Mouse (Mus musculus): Measurements from ENCODE around the gene Rap1gds1.

Rap1gds1 gene

DNA sequence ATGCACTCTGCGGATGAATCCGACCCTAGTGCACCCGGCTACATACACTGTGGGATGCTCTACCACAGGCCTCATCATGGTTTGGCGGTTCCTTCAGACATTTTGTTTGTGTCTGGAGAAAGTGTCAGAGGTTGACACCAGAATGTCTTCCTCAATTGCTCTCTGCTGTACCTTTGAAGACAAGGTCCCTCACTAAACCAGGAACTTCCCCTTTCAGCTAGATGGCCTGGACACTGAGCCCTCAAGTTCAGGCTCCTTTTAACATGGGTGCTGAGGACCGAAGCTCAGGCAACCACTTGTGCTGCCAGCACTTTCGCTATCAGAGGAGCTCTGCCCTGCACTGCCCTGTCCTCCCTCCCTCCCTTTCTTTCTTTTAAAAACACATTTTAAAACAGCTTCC is 92.8 kb downstream of the Rap1gds1 start:
- POLR2A ChIA-PET: interaction anchor here in 1 of 4 experiments (0.7 kb wide), 1 partner anchor 176 kb away, joined by 3 read pairs; no protein-coding TSS in a partner anchor
- CTCF ChIA-PET: no interaction called here

DNA sequence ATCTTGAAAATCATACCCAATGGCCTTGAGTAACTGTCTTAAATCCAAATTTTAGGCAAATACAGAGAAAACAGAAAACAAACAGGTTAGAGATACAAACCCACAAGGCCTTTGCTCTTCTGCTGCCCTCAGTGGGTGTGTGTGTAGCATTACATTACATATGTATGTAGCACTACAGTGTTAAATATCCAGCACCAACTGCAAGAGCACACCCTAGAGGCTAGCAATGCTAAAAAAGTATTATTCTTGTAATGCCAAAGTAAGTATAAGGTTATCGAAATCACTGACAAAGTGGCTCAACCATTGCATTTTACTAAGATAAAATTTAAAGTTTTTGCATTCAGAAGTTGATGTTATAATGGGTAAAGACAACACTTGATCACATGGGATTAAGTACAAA is 97.6 kb downstream of the Rap1gds1 start:
- POLR2A ChIA-PET: no interaction called here
- CTCF ChIA-PET: no interaction called here

DNA sequence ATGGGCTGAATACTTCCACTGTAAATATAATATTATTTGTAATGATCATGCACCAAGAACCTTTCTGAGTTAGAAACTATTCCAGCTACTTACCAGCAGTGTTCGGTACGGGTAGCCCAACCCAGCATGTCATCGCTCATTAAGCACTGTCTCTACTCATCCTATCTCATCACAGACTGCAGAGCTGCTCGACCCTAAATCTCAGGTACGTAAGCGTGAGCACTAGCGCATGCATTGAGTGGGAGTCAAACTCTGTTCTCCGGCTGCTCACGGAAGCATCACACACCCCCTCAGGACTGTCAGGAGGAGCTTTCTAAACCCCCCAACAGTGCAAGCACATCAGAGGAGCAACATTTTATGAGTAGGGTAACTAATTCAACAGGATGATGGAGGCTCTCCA is 107.4 kb downstream of the Rap1gds1 start:
- POLR2A ChIA-PET: interaction anchor here in 1 of 4 experiments (0.8 kb wide), 1 partner anchor 9 kb away, joined by 3 read pairs; no protein-coding TSS in a partner anchor
- CTCF ChIA-PET: no interaction called here

DNA sequence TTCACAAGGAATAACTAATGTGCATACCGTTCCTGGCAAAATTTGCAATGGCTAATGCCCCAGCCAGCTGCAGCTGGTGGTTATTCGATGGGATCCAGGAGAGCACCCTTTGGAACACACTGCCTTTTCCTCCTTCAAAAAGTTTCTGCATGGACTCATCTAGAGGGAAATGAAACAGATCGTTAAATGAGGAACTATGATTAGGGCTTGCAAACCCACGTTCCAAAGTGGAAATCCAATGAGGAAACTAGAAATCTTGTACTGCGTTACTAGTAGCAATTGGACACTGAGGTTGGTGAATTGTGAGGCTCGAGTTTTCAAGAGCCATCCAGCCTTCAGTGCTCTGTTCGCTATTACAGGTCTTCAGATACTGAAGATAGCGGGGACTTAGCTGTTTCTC is 116.5 kb downstream of the Rap1gds1 start:
- ChIA-PET POLR2A (interaction anchor here in 1 of 4 experiments (1.4 kb wide), 1 partner anchor 9 kb away, joined by 3 read pairs; no protein-coding TSS in a partner anchor), CTCF (interaction anchor here in 1 of 4 experiments (0.6 kb wide), 1 partner anchor 178 kb away, joined by 3 read pairs; no protein-coding TSS in a partner anchor)

DNA sequence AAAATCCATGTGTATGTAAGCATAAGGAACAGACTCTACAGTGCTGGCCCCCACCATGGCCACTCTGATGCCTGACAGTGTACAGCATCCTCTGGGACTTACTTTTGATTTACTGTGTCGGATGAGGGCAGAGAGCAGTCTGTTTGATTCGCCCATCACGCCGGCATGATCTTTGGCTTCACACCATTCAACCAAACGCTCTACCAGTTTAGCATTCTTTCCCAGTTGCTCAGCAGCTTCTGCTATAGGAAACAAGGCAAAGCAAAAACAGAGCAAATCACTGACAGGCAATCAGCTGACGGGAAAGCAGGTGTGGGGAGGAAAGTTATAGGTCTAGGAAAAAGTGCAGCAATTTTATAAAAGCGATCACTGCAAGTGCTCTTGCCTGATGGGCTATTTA is 119.8 kb downstream of the Rap1gds1 start:
- CTCF ChIA-PET: no interaction called here
- POLR2A ChIA-PET: no interaction called here

DNA sequence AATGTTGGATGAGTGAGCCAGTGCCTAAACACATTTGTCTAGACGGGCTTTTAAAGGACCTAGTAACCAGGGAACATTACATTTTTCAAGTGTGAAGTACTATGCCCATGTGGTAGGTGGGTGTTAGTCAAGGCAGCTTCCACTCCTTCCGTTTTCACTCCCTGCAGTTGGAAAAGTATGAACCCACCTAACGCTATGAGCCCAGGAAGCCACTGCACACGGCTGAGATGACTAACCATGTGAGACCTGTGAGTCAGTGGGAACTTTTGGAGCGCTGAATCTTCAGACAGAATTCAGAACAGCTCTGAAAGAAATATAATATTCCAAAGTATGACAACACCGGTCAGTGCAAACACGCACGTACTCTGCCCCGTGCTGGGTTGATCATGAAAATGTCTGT is 125.9 kb downstream of the Rap1gds1 start:
- ChIA-PET CTCF (no interaction called here), POLR2A (no interaction called here)

DNA sequence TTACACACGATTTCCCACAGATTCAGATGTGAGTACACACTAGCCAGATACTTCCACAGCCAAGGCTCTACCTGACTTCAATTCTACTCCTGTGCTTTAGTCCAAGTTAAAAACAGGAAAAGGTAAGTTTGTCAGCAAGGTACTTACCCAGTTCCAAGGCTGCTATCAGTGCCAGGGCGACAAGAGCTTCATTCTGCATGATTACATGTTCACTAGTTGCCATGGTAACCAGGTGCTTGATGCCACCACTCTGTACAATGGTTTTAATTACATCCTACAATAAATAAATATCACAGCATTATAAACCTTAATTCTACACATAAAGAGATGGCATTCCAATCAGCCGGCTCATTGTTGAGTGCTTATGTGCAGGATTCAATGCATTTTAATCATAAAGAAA is 129.5 kb downstream of the Rap1gds1 start:
- ChIA-PET POLR2A (no interaction called here), CTCF (no interaction called here)

DNA sequence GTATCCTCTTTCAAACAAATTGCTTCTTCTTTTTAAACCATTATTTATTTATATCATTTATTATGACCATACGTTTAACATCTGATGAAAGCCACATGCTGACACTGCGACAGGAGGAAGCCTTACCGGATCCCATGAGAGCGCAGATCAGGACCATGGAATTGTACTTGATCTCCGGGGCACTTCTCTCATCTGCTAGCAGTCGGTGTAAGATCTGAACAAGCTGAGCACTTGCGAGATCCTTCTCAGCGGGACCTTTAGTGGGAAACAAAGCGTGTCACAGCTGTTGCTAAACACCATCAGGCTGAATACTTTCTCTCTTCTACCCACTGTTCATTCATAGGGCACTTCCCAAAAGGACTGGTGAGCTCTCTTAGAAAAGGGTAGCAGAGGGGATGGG is 133.4 kb downstream of the Rap1gds1 start:
- POLR2A ChIA-PET: no interaction called here
- CTCF ChIA-PET: no interaction called here

DNA sequence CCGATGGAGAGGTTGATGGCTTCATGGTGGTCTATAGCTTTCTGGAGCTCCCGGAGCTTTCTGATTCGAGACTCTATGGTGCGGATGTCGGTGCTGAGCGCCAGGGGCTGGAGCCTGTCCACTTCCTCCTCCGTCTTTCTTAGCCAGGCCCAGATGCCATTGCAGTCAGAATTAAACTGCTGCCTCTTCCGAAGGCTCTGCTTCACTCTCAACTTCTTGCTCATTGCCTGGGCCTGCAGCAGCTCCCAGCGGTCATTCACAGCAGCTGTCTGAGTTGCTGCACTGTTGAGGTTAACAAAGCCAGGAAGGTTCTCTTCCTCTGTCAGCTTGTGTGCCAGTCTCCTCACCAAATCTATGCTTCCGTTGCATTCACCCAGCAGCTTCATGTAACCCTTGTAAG is 137.8 kb downstream of the Rap1gds1 start:
- ChIA-PET POLR2A (no interaction called here), CTCF (no interaction called here)

DNA sequence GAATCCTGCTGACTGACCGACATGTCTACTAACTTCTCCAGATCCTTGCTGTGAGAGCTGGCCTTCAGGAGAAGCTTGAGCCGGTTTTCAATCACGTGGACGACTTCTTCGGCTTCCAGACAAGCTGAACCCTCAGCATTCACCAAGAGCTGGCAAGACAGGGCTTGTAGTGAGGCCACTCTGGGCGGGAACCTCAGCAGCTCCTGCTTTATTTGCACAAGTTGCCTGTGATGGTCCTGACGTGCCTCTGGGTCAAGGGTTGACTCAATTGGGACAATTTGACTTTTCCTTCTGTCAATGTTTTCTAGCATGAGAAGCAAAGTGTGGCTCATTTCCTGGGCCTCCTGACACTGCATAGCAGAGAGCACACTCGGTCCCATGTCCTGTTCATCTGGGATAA is 138.2 kb downstream of the Rap1gds1 start:
- POLR2A ChIA-PET: no interaction called here

DNA sequence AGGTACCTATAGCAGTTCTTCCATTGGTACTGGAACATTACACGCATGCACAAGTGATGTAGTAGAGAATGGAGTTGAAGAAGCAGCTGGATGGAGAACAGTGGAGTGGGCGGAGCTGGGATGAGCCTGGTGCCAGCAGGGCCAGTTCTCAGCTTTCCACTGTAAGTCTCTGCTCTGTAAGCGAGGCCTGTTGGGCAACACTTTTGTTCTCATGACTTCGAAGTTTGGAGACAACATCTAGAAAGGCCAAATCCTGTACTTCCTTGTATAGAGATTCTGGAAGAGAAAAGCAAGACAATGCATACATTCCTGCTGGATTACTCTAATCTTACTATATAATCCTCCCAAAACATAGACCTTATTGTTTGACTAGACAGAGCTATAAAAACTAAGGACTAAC is 147.6 kb downstream of the Rap1gds1 start:
- POLR2A ChIA-PET: interaction anchor here in 1 of 4 experiments (0.5 kb wide), 1 partner anchor 783 kb away, joined by 3 read pairs; no protein-coding TSS in a partner anchor
- CTCF ChIA-PET: no interaction called here

More for the DNA sequence above, 138.2 kb downstream of the Rap1gds1 start:
- CTCF ChIA-PET: no interaction called here

DNA sequence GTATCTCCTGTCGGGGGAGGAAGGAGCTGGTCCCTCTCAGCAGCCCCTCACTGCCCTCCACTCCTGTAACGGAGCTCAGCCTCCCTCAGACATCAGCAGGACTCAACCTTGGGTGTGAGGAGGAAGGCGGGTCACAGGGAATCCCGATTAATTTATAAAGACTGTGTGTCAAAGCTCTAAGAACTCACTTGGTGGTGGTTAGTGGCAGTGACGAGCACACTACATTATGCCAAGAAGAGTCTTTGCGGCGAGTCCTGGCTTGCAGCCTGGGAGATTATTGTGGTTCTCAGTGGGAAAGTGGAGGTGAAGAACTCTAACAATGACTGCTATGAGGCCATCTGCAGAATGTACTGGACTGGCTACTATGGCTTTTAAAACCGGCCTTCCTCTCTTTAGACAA is 148.8 kb downstream of the Rap1gds1 start:
- ChIA-PET CTCF (interaction anchor here in 1 of 4 experiments (0.6 kb wide), 1 partner anchor 183 kb away, joined by 3 read pairs; no protein-coding TSS in a partner anchor), POLR2A (no interaction called here)

DNA sequence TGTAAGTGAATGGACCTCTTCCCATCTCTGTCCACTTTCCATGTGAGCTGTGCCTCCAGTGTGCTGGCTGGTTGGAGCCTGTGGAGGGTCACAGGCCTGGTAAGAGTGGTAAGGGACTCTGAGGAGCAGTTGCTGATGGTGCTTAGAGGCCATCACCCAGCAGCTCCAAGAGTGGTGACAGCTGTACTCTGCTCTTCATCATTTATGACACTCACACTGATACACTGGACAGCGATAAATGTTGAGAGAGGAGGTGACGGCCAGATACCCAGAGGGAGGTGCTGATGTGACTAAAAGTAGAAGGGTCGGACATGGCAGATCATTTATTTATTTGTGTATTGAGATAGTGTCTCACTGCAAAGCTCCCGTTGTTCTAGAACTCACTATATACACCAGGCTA is 156.8 kb downstream of the Rap1gds1 start:
- CTCF ChIA-PET: no interaction called here
- POLR2A ChIA-PET: no interaction called here

DNA sequence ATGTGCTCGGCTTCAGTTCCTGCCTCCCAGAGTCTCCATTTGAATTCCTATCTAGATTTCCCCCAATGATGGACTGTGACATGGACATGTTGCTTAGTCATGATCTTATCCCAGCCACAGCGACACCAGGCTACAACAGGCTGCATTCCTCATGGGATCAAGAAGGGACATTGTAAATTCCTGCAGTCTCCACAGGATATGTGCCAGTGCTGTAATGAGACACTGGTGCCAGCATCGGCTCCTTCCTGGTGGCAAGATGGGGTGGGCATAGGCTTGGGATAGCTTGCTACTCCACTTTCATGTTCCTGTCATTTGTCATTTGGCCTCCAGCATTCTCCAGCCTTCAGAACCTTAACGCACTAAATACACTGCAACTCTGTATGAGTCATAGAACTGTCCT is 158.0 kb downstream of the Rap1gds1 start:
- ChIA-PET CTCF (interaction anchor here in 1 of 4 experiments (0.7 kb wide), 1 partner anchor 275 kb away, joined by 4 read pairs; no protein-coding TSS in a partner anchor), POLR2A (interaction anchor here in 1 of 4 experiments (0.5 kb wide), 1 partner anchor 156 kb away, joined by 4 read pairs; no protein-coding TSS in a partner anchor)

DNA sequence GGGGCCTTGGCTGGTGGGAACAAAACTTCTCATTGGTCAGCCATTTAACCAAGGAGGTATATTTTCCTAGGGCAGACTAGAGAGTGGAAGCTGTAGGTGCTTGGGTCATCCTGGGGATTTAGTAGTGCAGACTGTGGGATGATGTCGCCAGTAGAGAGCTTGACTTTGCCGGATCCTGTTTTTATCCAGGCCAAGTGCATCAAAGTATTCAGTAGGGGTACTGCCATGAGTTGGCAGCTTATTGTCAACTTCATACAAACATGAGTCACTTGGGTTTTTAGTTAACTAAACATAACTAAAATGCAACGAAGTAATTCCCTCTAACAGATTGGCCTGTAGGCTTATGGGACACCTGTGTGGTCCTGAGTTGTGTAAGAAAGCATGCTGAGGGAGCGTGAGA is 158.4 kb downstream of the Rap1gds1 start:
- CTCF ChIA-PET: no interaction called here
- POLR2A ChIA-PET: no interaction called here

DNA sequence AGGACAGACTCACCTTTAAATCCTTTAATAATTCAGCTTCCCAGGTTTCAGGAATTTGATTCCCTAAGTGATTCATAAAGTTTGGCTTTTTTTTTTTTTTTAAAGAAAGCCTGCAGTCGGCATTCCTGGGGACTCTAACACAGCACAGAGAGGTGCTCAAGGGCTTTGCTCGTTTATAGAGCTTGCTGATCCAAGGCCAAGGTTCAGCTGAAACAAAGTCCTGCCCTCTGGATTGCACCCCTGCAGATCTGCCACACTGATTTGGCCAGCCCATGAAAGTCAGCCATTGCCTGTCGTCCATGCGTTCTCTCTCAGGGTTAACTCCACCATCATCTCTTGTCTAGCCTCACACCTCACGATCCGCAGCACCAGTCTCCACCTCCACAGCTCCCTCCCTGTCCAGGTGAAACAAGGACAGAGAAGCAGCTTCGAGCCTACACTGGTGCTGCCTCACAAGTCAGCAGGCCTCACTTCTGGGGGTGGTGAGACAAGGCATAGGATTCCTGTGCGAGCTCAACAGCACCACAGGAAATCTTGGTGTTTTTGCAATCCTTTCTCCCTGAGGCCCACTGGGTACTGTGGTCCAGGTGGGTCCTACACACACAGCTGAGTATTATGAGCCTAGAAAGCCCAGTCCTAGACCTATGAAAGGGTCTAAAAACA is 160.2 kb downstream of the Rap1gds1 start:
- ChIA-PET CTCF (interaction anchor here in 3 of 4 experiments (0.7 to 1.0 kb wide), 3 partner anchors 8 to 273 kb away, joined by 3 to 4 read pairs (median 3); no protein-coding TSS in a partner anchor), POLR2A (interaction anchor here in 3 of 4 experiments (0.5 to 1.3 kb wide), 4 partner anchors 15 to 430 kb away, joined by 3 to 4 read pairs (median 3); no protein-coding TSS in a partner anchor)

DNA sequence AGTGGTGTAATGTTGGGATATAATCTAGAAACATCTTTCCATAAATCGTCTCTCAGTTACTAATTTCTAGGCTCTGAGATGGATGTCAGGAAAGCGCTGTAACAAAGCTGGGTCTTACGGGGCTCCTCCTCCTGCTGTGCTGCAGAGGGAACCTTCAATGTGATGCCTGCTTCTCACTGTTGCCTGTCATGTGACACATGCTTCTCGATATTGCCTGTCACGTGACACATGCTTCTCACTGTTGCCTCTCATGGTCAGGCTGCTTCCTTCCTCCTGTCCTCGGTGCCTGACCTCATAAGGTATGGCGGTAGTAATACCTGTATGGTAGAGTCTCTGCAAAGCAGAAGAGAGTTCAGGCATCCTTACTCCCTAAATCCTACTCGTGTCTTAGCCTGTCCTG is 162.5 kb downstream of the Rap1gds1 start:
- CTCF ChIA-PET: no interaction called here
- POLR2A ChIA-PET: interaction anchor here in 2 of 4 experiments (0.5 to 1.6 kb wide), 2 partner anchors 15 to 225 kb away, joined by 3 to 4 read pairs; no protein-coding TSS in a partner anchor

DNA sequence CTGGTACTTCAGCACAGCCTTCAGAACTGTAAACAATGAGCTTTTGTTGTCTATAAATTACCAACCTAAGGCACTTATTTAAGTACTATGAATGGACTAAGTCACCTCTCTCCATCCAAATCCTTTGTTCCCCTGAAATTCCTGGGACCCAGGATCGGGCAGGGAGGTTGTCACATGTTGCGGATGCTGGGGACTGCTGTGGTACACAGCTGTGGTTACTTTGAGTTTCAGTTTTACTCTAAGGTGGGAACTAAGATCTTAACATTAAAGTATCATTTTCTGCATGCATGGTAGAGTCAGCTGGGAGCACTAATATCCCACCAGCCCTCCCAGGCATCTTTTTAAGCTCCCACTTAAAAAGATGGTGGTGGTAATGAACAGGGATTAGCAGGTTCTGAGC is 165.7 kb downstream of the Rap1gds1 start:
- CTCF ChIA-PET: no interaction called here
- POLR2A ChIA-PET: interaction anchor here in 1 of 4 experiments (0.5 kb wide), 1 partner anchor 386 kb away, joined by 3 read pairs; no protein-coding TSS in a partner anchor

DNA sequence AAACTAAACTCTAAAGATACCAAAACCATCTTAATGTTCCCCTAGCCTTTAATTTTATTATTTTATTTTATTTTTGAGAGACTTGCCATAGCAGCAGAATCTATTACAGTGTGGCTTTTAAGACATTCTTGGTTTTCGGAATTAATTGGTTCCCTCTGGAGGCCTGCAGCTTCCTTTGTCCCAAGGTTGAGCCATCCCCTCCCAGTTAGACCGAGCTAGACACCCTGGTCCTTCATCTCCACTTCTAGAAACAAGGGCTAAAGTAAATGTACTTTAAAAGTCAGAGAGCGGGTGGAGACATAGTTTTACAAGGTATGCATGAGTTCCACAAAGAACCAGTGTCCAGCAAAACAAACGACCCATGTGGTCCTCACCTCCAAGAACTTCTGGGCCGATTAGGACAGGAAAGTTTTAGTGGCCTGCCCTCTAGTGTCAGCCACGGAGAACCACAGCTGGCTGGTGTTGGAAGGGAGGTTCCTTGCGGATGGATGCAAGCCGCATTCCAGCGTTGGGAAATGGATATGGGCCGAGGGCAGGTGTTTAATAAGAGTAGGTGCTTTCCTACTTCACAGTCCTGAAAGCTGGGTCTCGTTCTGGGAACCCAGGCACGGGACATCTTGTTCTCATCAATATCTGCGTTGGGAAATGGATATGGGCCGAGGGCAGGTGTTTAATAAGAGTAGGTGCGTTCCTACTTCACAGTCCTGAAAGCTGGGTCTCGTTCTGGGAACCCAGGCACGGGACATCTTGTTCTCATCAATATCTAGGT is 168.7 kb downstream of the Rap1gds1 start:
- ChIA-PET POLR2A (interaction anchor here in 2 of 4 experiments (0.5 to 1.1 kb wide), 6 partner anchors 9 to 641 kb away, joined by 3 read pairs; no protein-coding TSS in a partner anchor), CTCF (interaction anchor here (0.5 to 2.7 kb wide), 18 partner anchors 9 to 972 kb away, joined by 3 to 33 read pairs (median 4); partner anchors contain the start of gene Tspan5 (in 1 of the 4))

DNA sequence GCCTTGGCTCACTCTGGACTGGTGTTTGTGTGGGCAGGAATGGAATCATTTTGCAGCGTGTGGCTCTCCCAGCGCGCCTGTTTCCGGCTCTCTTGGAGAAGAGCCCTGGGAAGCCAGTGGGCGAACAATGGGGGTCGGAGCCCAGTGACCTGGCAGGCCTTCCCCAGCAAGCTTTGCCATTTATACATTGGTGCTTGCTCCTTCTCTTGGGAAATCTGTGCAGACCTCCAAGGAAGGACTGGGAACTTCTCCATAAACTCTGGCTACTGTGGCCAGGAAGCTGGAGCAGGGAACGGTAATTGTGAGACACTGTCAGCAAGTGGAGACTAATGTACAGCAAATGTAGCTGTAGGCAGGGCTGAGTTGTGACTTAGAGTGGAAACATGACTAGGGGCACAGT is 169.3 kb downstream of the Rap1gds1 start:
- ChIA-PET POLR2A (interaction anchor here in 2 of 4 experiments (0.6 to 1.1 kb wide), 4 partner anchors 8 to 79 kb away, joined by 3 read pairs; no protein-coding TSS in a partner anchor), CTCF (interaction anchor here (0.5 to 2.7 kb wide), 14 partner anchors 8 to 585 kb away, joined by 3 to 33 read pairs (median 4); partner anchors contain the start of gene Tspan5 (in 1 of the 4))

All from embryonic stem cell, embryonic (primary cell).